Mouse (Mus musculus): ENCODE measurements around the gene Polr1a. TPM values are rescaled to one million over a fixed set of nuclear protein-coding genes. Genes with fewer than 3 reads are reported as not detected.
"Not testable (repeated sequence)": the region's sequence is repeated elsewhere in the genome, so short reads cannot be mapped to it uniquely, and the experiment has no call there.

The Polr1a gene
- polyA plus RNA-seq, 1 experiment, result 35.1 TPM

DNA sequence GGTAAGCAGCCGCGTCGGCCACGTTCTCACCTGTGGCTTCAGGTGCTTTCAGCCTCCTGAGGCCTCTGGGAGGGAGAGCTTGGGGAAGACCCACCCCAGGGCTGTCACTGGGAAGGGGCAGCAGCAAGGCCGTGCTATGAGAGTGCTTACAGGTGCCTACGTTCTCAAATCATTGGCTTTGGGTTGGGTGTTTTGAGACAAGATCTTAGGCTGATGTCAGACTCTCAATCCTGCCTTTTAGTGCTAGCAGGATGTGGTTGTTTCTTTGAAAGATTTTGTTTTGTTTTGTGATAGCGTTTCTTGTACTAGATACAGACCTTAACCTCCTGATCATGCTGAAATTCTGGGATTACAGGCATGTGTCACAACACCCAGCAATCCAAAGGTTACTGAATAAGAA lies 11.9 kb downstream of the Polr1a start:
- peaks cover 58% of the 10 kb centered on the region for H3K36me3 ChIP-seq (ENCODE audit: control insufficient read depth, insufficient read depth)
- H3K79me2 ChIP-seq (ENCODE audit: control insufficient read depth, insufficient read depth), result no peaks in the 10 kb centered on the region
- TF ChIP-seq USF1 (IDR thresholded peaks at IDR 0.05; ENCODE audit: low read depth) (no peak), MAX (IDR thresholded peaks at IDR 0.05) (no peak), MYOG (IDR thresholded peaks at IDR 0.05; ENCODE audit: control insufficient read depth, extremely low read depth, insufficient read length) (no peak), CTCF (IDR thresholded peaks at IDR 0.05; ENCODE audit: control insufficient read depth, insufficient read depth, insufficient read length) (no peak), MYOD1 (IDR thresholded peaks at IDR 0.05; ENCODE audit: control insufficient read depth, insufficient read length, low read depth) (no peak), CEBPB (IDR thresholded peaks at IDR 0.05; ENCODE audit: low read depth) (no peak), FOSL1 (IDR thresholded peaks at IDR 0.05; ENCODE audit: insufficient read depth, low read length, poor library complexity, severe bottlenecking) (no peak)
- no peaks in the 10 kb centered on the region for H3K79me3 ChIP-seq (ENCODE audit: low read depth)
- no peak overlapping the region for H3ac ChIP-seq (ENCODE audit: control insufficient read depth, insufficient read length, low read depth)
- no peak overlapping the region for H3K4me3 ChIP-seq (ENCODE audit: insufficient read depth, poor library complexity, severe bottlenecking)
- H3K27me3 ChIP-seq (ENCODE audit: control insufficient read depth, insufficient read depth, insufficient read length), result no peaks in the 10 kb centered on the region

- not testable (repeated sequence) for H3K4me3 ChIP-seq (ENCODE audit: insufficient read depth, poor library complexity, severe bottlenecking); H3K79me2 ChIP-seq (ENCODE audit: control insufficient read depth, insufficient read depth)
- H3K36me3 ChIP-seq (ENCODE audit: control insufficient read depth, insufficient read depth), result peaks cover 75% of the 10 kb centered on the region
Measured at GRCm38 (mm10) chr6:71925233-71925632, 16.4 kb downstream of the Polr1a start.

GRCm38 (mm10) chr6:71927911-71928310 lies 19.1 kb downstream of the Polr1a start:
- Histone ChIP-seq H3K4me3 (ENCODE audit: insufficient read depth, poor library complexity, severe bottlenecking) (no peak overlapping the region), H3ac (ENCODE audit: control insufficient read depth, insufficient read length, low read depth) (no peak overlapping the region), H3K36me3 (ENCODE audit: control insufficient read depth, insufficient read depth) (peaks cover 76% of the 10 kb centered on the region), H3K27me3 (ENCODE audit: control insufficient read depth, insufficient read depth, insufficient read length) (no peaks in the 10 kb centered on the region), H3K79me3 (ENCODE audit: low read depth) (no peaks in the 10 kb centered on the region), H3K79me2 (ENCODE audit: control insufficient read depth, insufficient read depth) (no peaks in the 10 kb centered on the region)
- TF ChIP-seq FOSL1 (IDR thresholded peaks at IDR 0.05; ENCODE audit: insufficient read depth, low read length, poor library complexity, severe bottlenecking) (no peak), CTCF (IDR thresholded peaks at IDR 0.05; ENCODE audit: control insufficient read depth, insufficient read depth, insufficient read length) (peak; percentile 2)

More at GRCm38 (mm10) chr6:71925233-71925632, 16.4 kb downstream of the Polr1a start:
- not testable (repeated sequence) for H3K27me3 ChIP-seq (ENCODE audit: control insufficient read depth, insufficient read depth, insufficient read length); H3ac ChIP-seq (ENCODE audit: control insufficient read depth, insufficient read length, low read depth); H3K79me3 ChIP-seq (ENCODE audit: low read depth)

- Histone ChIP-seq H3ac (ENCODE audit: control insufficient read depth, insufficient read length, low read depth) (no peak overlapping the region), H3K27me3 (ENCODE audit: control insufficient read depth, insufficient read depth, insufficient read length) (no peaks in the 10 kb centered on the region), H3K36me3 (ENCODE audit: control insufficient read depth, insufficient read depth) (peaks cover 69% of the 10 kb centered on the region), H3K79me2 (ENCODE audit: control insufficient read depth, insufficient read depth) (no peaks in the 10 kb centered on the region), H3K4me3 (ENCODE audit: insufficient read depth, poor library complexity, severe bottlenecking) (no peak overlapping the region), H3K79me3 (ENCODE audit: low read depth) (peaks cover 2% of the 10 kb centered on the region)
- TF ChIP-seq CTCF (IDR thresholded peaks at IDR 0.05; ENCODE audit: control insufficient read depth, insufficient read depth, insufficient read length), result no peak
- TF ChIP-seq CEBPB (IDR thresholded peaks at IDR 0.05; ENCODE audit: low read depth), result no peak
Measured at GRCm38 (mm10) chr6:71930053-71930452, 21.2 kb downstream of the Polr1a start.

DNA sequence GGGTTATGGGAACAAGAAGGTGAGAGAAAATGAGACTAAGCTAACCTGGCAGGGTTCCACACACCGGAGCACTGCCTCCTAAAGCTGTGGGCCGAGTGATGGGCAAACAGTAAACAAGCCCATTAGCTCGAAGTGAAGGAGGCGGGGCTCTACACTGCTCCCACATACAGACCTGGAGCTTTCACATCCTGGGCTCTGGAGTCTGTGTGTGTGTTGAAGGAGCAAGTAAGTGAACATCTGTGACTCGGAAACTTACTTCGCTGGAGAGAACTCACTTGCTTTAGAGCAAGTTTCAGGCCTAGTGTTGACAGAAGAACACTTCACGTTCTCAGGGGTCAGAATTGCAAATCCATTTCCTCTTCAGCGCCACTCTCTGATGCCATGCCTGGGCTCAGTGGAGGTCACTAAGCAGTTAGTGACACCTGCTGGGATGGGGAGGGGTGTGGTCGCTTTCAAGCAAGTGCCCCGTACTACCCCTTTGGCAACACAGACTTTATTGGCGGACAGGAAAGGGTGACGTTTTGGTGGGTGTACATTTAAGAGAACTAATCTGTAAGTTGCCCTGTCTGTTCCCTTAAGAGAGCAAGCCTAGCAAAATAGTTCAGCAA lies 22.1 kb downstream of the Polr1a start:
- no peak overlapping the region for H3K4me3 ChIP-seq (ENCODE audit: insufficient read depth, poor library complexity, severe bottlenecking)
- no peak overlapping the region for H3ac ChIP-seq (ENCODE audit: control insufficient read depth, insufficient read length, low read depth)
- no peaks in the 10 kb centered on the region for H3K79me2 ChIP-seq (ENCODE audit: control insufficient read depth, insufficient read depth)
- H3K27me3 ChIP-seq (ENCODE audit: control insufficient read depth, insufficient read depth, insufficient read length), result no peaks in the 10 kb centered on the region
- TF ChIP-seq CTCF (IDR thresholded peaks at IDR 0.05; ENCODE audit: control insufficient read depth, insufficient read depth, insufficient read length), result no peak
- no peak for TF ChIP-seq FOSL1 (IDR thresholded peaks at IDR 0.05; ENCODE audit: insufficient read depth, low read length, poor library complexity, severe bottlenecking)
- TF ChIP-seq USF1 (IDR thresholded peaks at IDR 0.05; ENCODE audit: low read depth), result no peak
- TF ChIP-seq CEBPB (IDR thresholded peaks at IDR 0.05; ENCODE audit: low read depth), result no peak
- no peak for TF ChIP-seq MYOG (IDR thresholded peaks at IDR 0.05; ENCODE audit: control insufficient read depth, extremely low read depth, insufficient read length)
- TF ChIP-seq MYOD1 (IDR thresholded peaks at IDR 0.05; ENCODE audit: control insufficient read depth, insufficient read length, low read depth), result no peak
- TF ChIP-seq MAX (IDR thresholded peaks at IDR 0.05), result no peak
- H3K36me3 ChIP-seq (ENCODE audit: control insufficient read depth, insufficient read depth), result peaks cover 78% of the 10 kb centered on the region
- H3K79me3 ChIP-seq (ENCODE audit: low read depth), result peaks cover 4% of the 10 kb centered on the region

DNA sequence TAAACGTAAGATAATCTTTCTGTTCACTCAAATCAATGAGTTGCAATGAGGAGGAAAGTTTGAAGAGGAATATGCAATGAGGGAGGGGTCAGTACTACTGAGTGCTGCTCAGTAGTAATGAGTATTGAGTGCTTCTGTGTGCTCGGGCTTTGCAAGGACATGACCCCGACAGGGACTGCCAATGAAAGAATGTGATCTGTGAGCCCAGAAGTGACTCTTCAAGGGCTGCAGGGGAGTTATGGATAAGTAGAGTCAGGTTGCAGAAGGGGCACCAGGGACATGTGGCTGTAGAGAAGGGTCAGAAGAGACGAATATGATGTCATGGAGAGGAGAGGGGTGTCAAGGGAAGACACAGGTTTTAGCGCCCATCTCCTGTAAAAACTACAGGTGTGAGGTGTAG lies 23.5 kb downstream of the Polr1a start:
- no peak overlapping the region for H3K4me3 ChIP-seq (ENCODE audit: insufficient read depth, poor library complexity, severe bottlenecking)
- H3ac ChIP-seq (ENCODE audit: control insufficient read depth, insufficient read length, low read depth), result no peak overlapping the region
- no peaks in the 10 kb centered on the region for H3K27me3 ChIP-seq (ENCODE audit: control insufficient read depth, insufficient read depth, insufficient read length)
- peaks cover 4% of the 10 kb centered on the region for H3K79me3 ChIP-seq (ENCODE audit: low read depth)
- H3K36me3 ChIP-seq (ENCODE audit: control insufficient read depth, insufficient read depth), result peaks cover 78% of the 10 kb centered on the region
- H3K79me2 ChIP-seq (ENCODE audit: control insufficient read depth, insufficient read depth), result no peaks in the 10 kb centered on the region
- TF ChIP-seq MYOD1 (IDR thresholded peaks at IDR 0.05; ENCODE audit: control insufficient read depth, insufficient read length, low read depth) (no peak), USF1 (IDR thresholded peaks at IDR 0.05; ENCODE audit: low read depth) (no peak), MYOG (IDR thresholded peaks at IDR 0.05; ENCODE audit: control insufficient read depth, extremely low read depth, insufficient read length) (no peak), CEBPB (IDR thresholded peaks at IDR 0.05; ENCODE audit: low read depth) (no peak), FOSL1 (IDR thresholded peaks at IDR 0.05; ENCODE audit: insufficient read depth, low read length, poor library complexity, severe bottlenecking) (no peak), MAX (IDR thresholded peaks at IDR 0.05) (no peak), CTCF (IDR thresholded peaks at IDR 0.05; ENCODE audit: control insufficient read depth, insufficient read depth, insufficient read length) (no peak)
